ENCODE assay signal across 11 mouse cellular contexts in the genomic region with DNA sequence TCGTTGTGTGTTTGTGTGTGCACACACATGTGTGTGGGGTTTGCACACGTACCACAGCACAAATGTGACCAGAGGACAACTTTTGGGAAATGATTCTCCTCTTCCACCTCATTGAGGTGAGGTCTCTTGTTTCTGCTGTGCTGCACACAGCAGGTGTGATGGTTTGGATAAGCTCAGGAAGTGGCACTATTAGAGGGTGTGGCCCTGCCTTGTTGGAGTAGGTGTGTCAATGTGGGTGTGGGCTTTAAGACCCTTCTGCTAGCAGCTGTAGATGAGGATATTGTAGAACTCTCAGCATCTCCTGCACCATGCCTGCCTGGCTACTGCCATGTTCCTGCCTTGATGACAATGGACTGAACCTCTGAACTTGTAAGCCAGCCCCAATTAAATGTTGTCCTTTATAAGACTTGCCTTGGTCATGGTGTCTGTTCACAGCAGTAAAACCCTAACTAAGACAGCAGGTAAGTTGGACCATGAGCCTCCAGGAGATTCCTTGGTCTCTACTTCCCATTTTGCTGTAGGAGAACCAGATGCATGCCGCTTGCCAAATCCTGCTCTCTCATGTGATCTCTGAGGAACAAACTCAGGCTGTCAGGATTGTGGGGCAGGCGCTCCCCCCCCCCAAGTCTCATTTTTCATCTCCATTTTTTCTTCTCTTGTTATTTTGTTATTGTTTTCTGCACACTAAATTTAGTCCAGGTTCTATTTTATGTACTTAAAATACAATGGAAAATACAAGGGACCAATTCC. TPM values are rescaled to one million over a fixed set of nuclear protein-coding genes. Genes with fewer than 3 reads are reported as not detected.
DNase-seq lines count a peak whose midpoint lies in the region; ATAC-seq lines count a peak whose summit lies in the region.
"Had no signal": no experiment of that assay in that cellular context is flagged by ENCODE, and none has a peak within 500 bp of the region (broad histone marks: within the 10 kb centered on the region; RNA-seq: fewer than 3 reads in every experiment).

No protein-coding gene starts in this region.

- no peak; the same call in 1 of the 2 replicates for ATAC-seq in hindbrain, embryonic 13.5 days (ENCODE audit: low FRiP score)
- peak; percentile 19; the same call in 1 of the 2 replicates for ATAC-seq in hindbrain, embryonic 14.5 days (ENCODE audit: low FRiP score)
- ATAC-seq in midbrain, embryonic 13.5 days: peak; percentile 19; the same call in 1 of the 2 replicates

- no peaks in the 10 kb centered on the region for H3K4me1 ChIP-seq in hindbrain, embryonic 10.5 days (replicated peaks)
- no peaks in the 10 kb centered on the region for H3K4me1 ChIP-seq in hindbrain, embryonic 13.5 days (replicated peaks)
- no peaks in the 10 kb centered on the region for H3K4me1 ChIP-seq in hindbrain, embryonic 14.5 days (replicated peaks; ENCODE audit: control insufficient read depth, insufficient read depth, low read length)
- H3K4me1 ChIP-seq in midbrain, embryonic 13.5 days (replicated peaks): no peaks in the 10 kb centered on the region
- H3K4me1 ChIP-seq: embryonic facial prominence, embryonic 15.5 days; megakaryocyte, embryonic 14.5 days had no signal

- H3K4me2 ChIP-seq in hindbrain, embryonic 13.5 days: no peak overlapping the region
- H3K4me2 ChIP-seq in hindbrain, embryonic 14.5 days (replicated peaks): no peak overlapping the region
- no peak overlapping the region for H3K4me2 ChIP-seq in midbrain, embryonic 13.5 days (replicated peaks)
- H3K4me2 ChIP-seq: embryonic facial prominence, embryonic 15.5 days had no signal

- intact Hi-C loops in left cerebral cortex, postnatal 25 days (cut with DNase I): no loop called here

- no peaks in the 10 kb centered on the region for H3K36me3 ChIP-seq in hindbrain, embryonic 10.5 days
- H3K36me3 ChIP-seq in hindbrain, embryonic 13.5 days: no peaks in the 10 kb centered on the region
- H3K36me3 ChIP-seq in hindbrain, embryonic 14.5 days (replicated peaks; ENCODE audit: control insufficient read depth, insufficient read depth): no peaks in the 10 kb centered on the region
- no peaks in the 10 kb centered on the region for H3K36me3 ChIP-seq in midbrain, embryonic 13.5 days
- H3K36me3 ChIP-seq: embryonic facial prominence, embryonic 15.5 days had no signal

- H3K27ac ChIP-seq in hindbrain, embryonic 10.5 days: no peak overlapping the region
- no peak overlapping the region for H3K27ac ChIP-seq in hindbrain, embryonic 13.5 days
- H3K27ac ChIP-seq in hindbrain, embryonic 14.5 days: no peak overlapping the region
- H3K27ac ChIP-seq in midbrain, embryonic 13.5 days: no peak overlapping the region
- H3K27ac ChIP-seq: embryonic facial prominence, embryonic 15.5 days; layer of hippocampus, adult 2 months had no signal

- DNase-seq in hindbrain, embryonic 10.5 days (ENCODE audit: low spot score): peak; percentile 11
- peak; percentile 7 for DNase-seq in MN1 (ENCODE audit: low spot score)
- no peak for DNase-seq in hindbrain, embryonic 14.5 days (ENCODE audit: low spot score)
- no peak for DNase-seq in left cerebral cortex, postnatal 25 days (ENCODE audit: low spot score in 2 of 2)
- no peak for DNase-seq in testis, postnatal 10 days (ENCODE audit: low spot score)
- no peak for DNase-seq in frontal cortex, postnatal 10 days (ENCODE audit: low spot score in 2 of 2)

- H3K4me3 ChIP-seq in hindbrain, embryonic 10.5 days: no peak overlapping the region
- H3K4me3 ChIP-seq in hindbrain, embryonic 13.5 days: no peak overlapping the region
- H3K4me3 ChIP-seq in hindbrain, embryonic 14.5 days (replicated peaks; ENCODE audit: low read length): no peak overlapping the region
- no peak overlapping the region for H3K4me3 ChIP-seq in midbrain, embryonic 13.5 days (replicated peaks)
- H3K4me3 ChIP-seq: embryonic facial prominence, embryonic 15.5 days; layer of hippocampus, adult 2 months; megakaryocyte, embryonic 14.5 days had no signal

- no peaks in the 10 kb centered on the region for H3K27me3 ChIP-seq in hindbrain, embryonic 10.5 days (ENCODE audit: insufficient read depth, poor library complexity, severe bottlenecking)
- H3K27me3 ChIP-seq in hindbrain, embryonic 13.5 days: no peaks in the 10 kb centered on the region
- H3K27me3 ChIP-seq in hindbrain, embryonic 14.5 days (ENCODE audit: control insufficient read depth, insufficient read depth, low read length): no peaks in the 10 kb centered on the region
- H3K27me3 ChIP-seq in midbrain, embryonic 13.5 days: no peaks in the 10 kb centered on the region
- H3K27me3 ChIP-seq: embryonic facial prominence, embryonic 15.5 days had no signal

- peaks cover 76% of the 10 kb centered on the region for H3K9me3 ChIP-seq in hindbrain, embryonic 10.5 days
- H3K9me3 ChIP-seq in hindbrain, embryonic 13.5 days: peaks cover 71% of the 10 kb centered on the region
- peaks cover 77% of the 10 kb centered on the region for H3K9me3 ChIP-seq in hindbrain, embryonic 14.5 days (ENCODE audit: control insufficient read depth, low read length)
- H3K9me3 ChIP-seq in midbrain, embryonic 13.5 days: peaks cover 70% of the 10 kb centered on the region

- no peak overlapping the region for H3K9ac ChIP-seq in hindbrain, embryonic 13.5 days
- no peak overlapping the region for H3K9ac ChIP-seq in hindbrain, embryonic 14.5 days
- H3K9ac ChIP-seq in midbrain, embryonic 13.5 days (replicated peaks): no peak overlapping the region
- H3K9ac ChIP-seq: embryonic facial prominence, embryonic 15.5 days had no signal

- 76% methylated on average over 4 of the region's 4 CpGs for WGBS in hindbrain, embryonic 10.5 days
- 77% methylated on average over 4 of the region's 4 CpGs for WGBS in hindbrain, embryonic 13.5 days
- 78% methylated on average over 4 of the region's 4 CpGs for WGBS in hindbrain, embryonic 14.5 days
- 74% methylated on average over 4 of the region's 4 CpGs for WGBS in midbrain, embryonic 13.5 days

RNA-seq across cellular contexts. Expression of a gene that starts 18.9 kb away (rescaled TPM):
- not detected in 2 replicates for polyA plus RNA-seq in hindbrain, embryonic 10.5 days (2016; fragmentation: Nextera tagmentation; extraction: Ambion mirVana)
- polyA plus RNA-seq in hindbrain, embryonic 13.5 days (2015; fragmentation: Nextera tagmentation; extraction: Ambion mirVana): 0.04 TPM in 1 of 2 replicates, not detected in the other
- 0.10 and 0.17 TPM in 2 replicates for polyA plus RNA-seq in hindbrain, embryonic 14.5 days (2014; fragmentation: Nextera tagmentation; extraction: Ambion mirVana)
- polyA plus RNA-seq in midbrain, embryonic 13.5 days (2015; fragmentation: Nextera tagmentation; extraction: Ambion mirVana): 0.04 TPM in 1 of 2 replicates, not detected in the other
- under 1 TPM; 0.11 to 0.21 TPM for total RNA-seq in left cerebral cortex, postnatal 25 days (2021)

RNA-seq across cellular contexts. Expression of a gene that starts 18.9 kb away (rescaled TPM):
- 169 and 205 TPM in 2 replicates for polyA plus RNA-seq in hindbrain, embryonic 10.5 days (2016; fragmentation: Nextera tagmentation; extraction: Ambion mirVana)
- polyA plus RNA-seq in hindbrain, embryonic 13.5 days (2015; fragmentation: Nextera tagmentation; extraction: Ambion mirVana): 82.0 and 82.8 TPM in 2 replicates
- polyA plus RNA-seq in hindbrain, embryonic 14.5 days (2014; fragmentation: Nextera tagmentation; extraction: Ambion mirVana): 64.1 and 64.5 TPM in 2 replicates
- polyA plus RNA-seq in midbrain, embryonic 13.5 days (2015; fragmentation: Nextera tagmentation; extraction: Ambion mirVana): 107 and 110 TPM in 2 replicates
- 10 to 100 TPM; 32.8 to 37.1 TPM for total RNA-seq in left cerebral cortex, postnatal 25 days (2021)

Comparison
In these comparisons a context has a peak if more than half of its experiments do, and no peak if none do; other contexts are left out.
1. DNase-seq: peak in hindbrain, embryonic 10.5 days (single experiment) and MN1 (single experiment); none in hindbrain, embryonic 14.5 days (single experiment), left cerebral cortex, postnatal 25 days (0 of 2), testis, postnatal 10 days (single experiment) and frontal cortex, postnatal 10 days (0 of 2).